Mouse (Mus musculus): ENCODE data around the gene Tigd4.

- TF ChIP-seq CTCF (IDR thresholded peaks at IDR 0.05; ENCODE audit: borderline replicate concordance, extremely low read depth, insufficient read depth, insufficient read length) = no peak
- no peak for TF ChIP-seq POLR2A (IDR thresholded peaks at IDR 0.05; ENCODE audit: borderline replicate concordance, extremely low read depth, insufficient read depth, insufficient read length, poor library complexity, severe bottlenecking)
These were observed 46.2 kb upstream of the Tigd4 start for GRCm38 (mm10) chr3:84547177-84547576.
